Mouse (Mus musculus): ENCODE results near the gene Megf11.

DNA sequence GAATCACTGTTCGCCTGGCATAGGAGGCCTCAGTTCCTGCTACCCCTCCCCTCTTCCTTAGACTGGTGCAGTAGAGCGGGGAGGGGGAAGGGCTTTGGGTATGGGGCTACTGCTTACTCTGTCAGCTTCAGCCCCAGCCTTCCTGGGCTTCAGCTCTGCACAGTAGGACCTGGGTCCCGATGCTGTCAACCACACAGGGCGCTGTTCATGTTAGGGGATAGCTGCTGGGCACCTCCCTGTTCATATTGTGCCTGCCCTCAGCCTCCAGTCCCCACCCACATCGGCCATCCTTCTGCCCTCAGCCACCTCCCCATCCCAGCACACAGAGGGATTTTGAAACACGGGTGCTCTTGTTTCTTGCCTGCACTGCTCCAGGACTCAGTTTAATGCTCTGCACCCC lies 61.6 kb downstream of the Megf11 start:
- TF ChIP-seq E2F4 (IDR thresholded peaks at IDR 0.05; ENCODE audit: insufficient read depth) = no peak
- TF ChIP-seq POLR2AphosphoS2 (IDR thresholded peaks at IDR 0.05; ENCODE audit: insufficient read length, low read depth) = no peak
- no peak for TF ChIP-seq MYOG (IDR thresholded peaks at IDR 0.05; ENCODE audit: control insufficient read depth in 1 of 3, insufficient read depth in 1 of 3, insufficient read length in 2 of 3, low read depth in 2 of 3)
- no peak for TF ChIP-seq POLR2A (IDR thresholded peaks at IDR 0.05; ENCODE audit: insufficient read length, low read depth)
- no peak for TF ChIP-seq MAX (IDR thresholded peaks at IDR 0.05; ENCODE audit: low read depth)
- no peak for TF ChIP-seq TCF3 (IDR thresholded peaks at IDR 0.05; ENCODE audit: insufficient read length, low read depth)
- no peak for TF ChIP-seq USF1 (IDR thresholded peaks at IDR 0.05; ENCODE audit: low read depth)

All from myocyte (in vitro differentiated cells).